Mouse (Mus musculus) E14TG2a.4 (cell line): ENCODE measurements around the gene Olfr222.

Experiments
- CTCF ChIP-seq: conservative IDR thresholded peaks from 2 replicates; pipeline ENCODE4 v1.5.1; 2014; ENCODE audit warnings: low read length
- POU5F1 ChIP-seq: IDR thresholded peaks from 2 replicates; pipeline ENCODE4 v1.6.1; 2014; ENCODE audit warnings: low read length, borderline replicate concordance

GRCm38 (mm10) chr11:59614120-59614519, 38.1 kb upstream of the Olfr222 start:
- TF ChIP-seq CTCF = no peak
- no peak; the same call in 1 of the 2 replicates for TF ChIP-seq POU5F1
